Mouse (Mus musculus) lung, postnatal 0 days (tissue): ENCODE measurements at regions not wholly inside any gene's neighbourhood (a gene's known extent, or its start where the extent isn't known, plus 50 kb on each side); places are given as distances from the start of the nearest gene placed in this dataset.

Experiments used
- CTCF ChIP-seq: IDR thresholded peaks from 2 replicates; pipeline ENCODE4 v1.5.1; 2016; ENCODE audit warnings: antibody characterized with exemption, mild to moderate bottlenecking
- EP300 ChIP-seq: IDR thresholded peaks from 2 replicates; pipeline ENCODE4 v1.6.1; 2016; ENCODE audit warnings: antibody characterized with exemption, mild to moderate bottlenecking, control low read depth

DNA sequence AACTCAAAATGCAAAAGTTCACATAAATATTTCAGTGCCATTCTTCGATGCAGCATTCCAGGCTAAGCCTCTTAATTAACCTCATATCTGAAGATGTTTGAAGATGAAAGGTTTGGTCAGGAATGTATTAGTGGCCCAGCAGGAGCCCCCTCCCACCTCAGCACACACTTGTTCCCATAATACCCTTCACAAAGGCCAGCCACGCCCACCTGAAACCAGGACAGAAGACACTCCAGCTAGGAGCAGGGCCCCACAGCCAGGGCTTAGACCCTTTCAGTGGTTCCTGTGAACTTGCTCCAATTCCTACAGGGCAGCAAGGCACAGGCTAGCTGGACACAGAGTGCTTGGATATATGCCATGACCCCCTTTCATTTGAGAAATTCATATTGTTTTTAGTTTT lies 74.6 kb upstream of the Pcsk6 start:
- TF ChIP-seq CTCF (no peak), EP300 (no peak)
